Mouse (Mus musculus): Measurements from ENCODE around the gene Eif2ak2. TPM values are rescaled to one million over a fixed set of nuclear protein-coding genes. Genes with fewer than 3 reads are reported as not detected.

Gene Eif2ak2
- polyA plus RNA-seq, 1 experiment from 2014 or later: 8.3 TPM

DNA sequence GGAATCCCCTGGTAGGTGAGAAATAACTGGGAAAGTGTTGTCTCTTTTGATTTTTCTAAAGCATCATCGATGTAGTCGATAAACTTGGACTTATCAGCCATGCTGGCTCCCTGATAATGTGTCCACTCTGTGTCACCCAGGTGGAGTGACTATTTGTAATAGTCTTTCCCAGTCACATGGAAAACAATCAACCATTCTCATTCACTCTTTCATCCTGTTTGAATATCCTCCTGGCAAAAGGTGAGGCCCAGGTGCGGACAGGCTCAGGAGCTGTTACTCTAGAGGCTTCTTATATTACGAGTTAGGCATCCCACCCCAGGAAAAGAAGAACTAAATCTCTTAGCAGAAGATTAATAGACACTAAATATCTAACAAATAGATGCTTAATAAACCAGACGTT, 24.5 kb upstream of the Eif2ak2 start, which contains the start of gene Sult6b1:
Gene Sult6b1 (minus strand): TSS at position 101 of the 400 bp plus-strand sequence.
- no peak within 1 kb of the TSS for H3K9ac ChIP-seq (ENCODE audit: low read depth, low read length)
- H3K36me3 ChIP-seq (ENCODE audit: control insufficient read depth, insufficient read depth, low read length): no peaks in the 10 kb centered on the region
- no peak within 1 kb of the TSS for H3K4me2 ChIP-seq
- H3K27me3 ChIP-seq (replicated peaks; ENCODE audit: control insufficient read depth, insufficient read depth, low read length): no peaks in the 10 kb centered on the region
- H3K4me3 ChIP-seq (ENCODE audit: low read depth, low read length): no peak within 1 kb of the TSS
- DNase-seq (ENCODE audit: low spot score): no peak
- no peak within 1 kb of the TSS for H3K27ac ChIP-seq (ENCODE audit: low read depth, low read length)
- H3K4me1 ChIP-seq (replicated peaks; ENCODE audit: control insufficient read depth, insufficient read depth, low read length): no peaks in the 10 kb centered on the region
- WGBS: 81% methylated on average over 5 of the region's 5 CpGs
- no peak for ATAC-seq (replicated peaks; ENCODE audit: low FRiP score)
- no peaks in the 10 kb centered on the region for H3K9me3 ChIP-seq (ENCODE audit: control insufficient read depth, low read length)

GRCm38 (mm10) chr17:78903158-78903557, 20.8 kb upstream of the Eif2ak2 start:
- Histone ChIP-seq H3K36me3 (ENCODE audit: control insufficient read depth, insufficient read depth, low read length) (no peaks in the 10 kb centered on the region), H3K27me3 (replicated peaks; ENCODE audit: control insufficient read depth, insufficient read depth, low read length) (no peaks in the 10 kb centered on the region), H3K4me2 (no peak overlapping the region), H3K9me3 (ENCODE audit: control insufficient read depth, low read length) (no peaks in the 10 kb centered on the region), H3K27ac (ENCODE audit: low read depth, low read length) (no peak overlapping the region), H3K4me3 (ENCODE audit: low read depth, low read length) (no peak overlapping the region), H3K9ac (ENCODE audit: low read depth, low read length) (no peak overlapping the region), H3K4me1 (replicated peaks; ENCODE audit: control insufficient read depth, insufficient read depth, low read length) (no peaks in the 10 kb centered on the region)
- WGBS: 62% methylated on average over 2 of the region's 2 CpGs
- DNase-seq (ENCODE audit: low spot score) (no peak), ATAC-seq (replicated peaks; ENCODE audit: low FRiP score) (no peak)

- no peaks in the 10 kb centered on the region for H3K36me3 ChIP-seq (ENCODE audit: control insufficient read depth, insufficient read depth, low read length)
- WGBS: 33% methylated on average over 8 of the region's 8 CpGs
- H3K27ac ChIP-seq (ENCODE audit: low read depth, low read length): no peak overlapping the region
- no peaks in the 10 kb centered on the region for H3K27me3 ChIP-seq (replicated peaks; ENCODE audit: control insufficient read depth, insufficient read depth, low read length)
- no peak overlapping the region for H3K4me3 ChIP-seq (ENCODE audit: low read depth, low read length)
- H3K4me1 ChIP-seq (replicated peaks; ENCODE audit: control insufficient read depth, insufficient read depth, low read length): no peaks in the 10 kb centered on the region
- H3K4me2 ChIP-seq: no peak overlapping the region
- no peaks in the 10 kb centered on the region for H3K9me3 ChIP-seq (ENCODE audit: control insufficient read depth, low read length)
- H3K9ac ChIP-seq (ENCODE audit: low read depth, low read length): no peak overlapping the region
- ATAC-seq (replicated peaks; ENCODE audit: low FRiP score) (no peak), DNase-seq (ENCODE audit: low spot score) (no peak)
Observed at GRCm38 (mm10) chr17:78895394-78895793, 13.0 kb upstream of the Eif2ak2 start.

DNA sequence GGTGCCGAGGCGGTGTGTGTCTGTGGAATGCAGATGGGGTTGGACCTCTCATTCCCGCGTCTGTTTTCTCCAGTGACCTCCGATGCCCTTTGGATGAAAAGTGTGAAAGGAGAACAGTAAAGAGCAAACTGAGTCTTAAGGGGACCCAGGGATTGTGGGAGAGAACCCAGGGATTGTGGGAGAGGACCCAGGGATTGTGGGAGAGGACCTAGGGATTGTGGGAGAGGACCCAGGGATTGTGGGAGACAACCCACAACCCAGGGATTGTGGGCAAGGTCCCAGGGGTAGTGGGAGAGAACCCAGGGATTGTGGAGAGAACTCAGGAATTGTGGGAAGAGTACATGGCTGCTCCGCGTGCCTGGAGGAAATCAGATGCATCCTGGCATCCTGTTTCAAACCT, 12.6 kb upstream of the Eif2ak2 start:
- H3K9me3 ChIP-seq (ENCODE audit: control insufficient read depth, low read length): no peaks in the 10 kb centered on the region
- H3K4me3 ChIP-seq (ENCODE audit: low read depth, low read length): no peak overlapping the region
- no peak overlapping the region for H3K9ac ChIP-seq (ENCODE audit: low read depth, low read length)
- ATAC-seq (replicated peaks; ENCODE audit: low FRiP score) (no peak), DNase-seq (ENCODE audit: low spot score) (no peak)
- no peaks in the 10 kb centered on the region for H3K27me3 ChIP-seq (replicated peaks; ENCODE audit: control insufficient read depth, insufficient read depth, low read length)
- no peaks in the 10 kb centered on the region for H3K4me1 ChIP-seq (replicated peaks; ENCODE audit: control insufficient read depth, insufficient read depth, low read length)
- H3K36me3 ChIP-seq (ENCODE audit: control insufficient read depth, insufficient read depth, low read length): no peaks in the 10 kb centered on the region
- H3K4me2 ChIP-seq: no peak overlapping the region
- H3K27ac ChIP-seq (ENCODE audit: low read depth, low read length): no peak overlapping the region
- WGBS: 74% methylated on average over 7 of the region's 7 CpGs

DNA sequence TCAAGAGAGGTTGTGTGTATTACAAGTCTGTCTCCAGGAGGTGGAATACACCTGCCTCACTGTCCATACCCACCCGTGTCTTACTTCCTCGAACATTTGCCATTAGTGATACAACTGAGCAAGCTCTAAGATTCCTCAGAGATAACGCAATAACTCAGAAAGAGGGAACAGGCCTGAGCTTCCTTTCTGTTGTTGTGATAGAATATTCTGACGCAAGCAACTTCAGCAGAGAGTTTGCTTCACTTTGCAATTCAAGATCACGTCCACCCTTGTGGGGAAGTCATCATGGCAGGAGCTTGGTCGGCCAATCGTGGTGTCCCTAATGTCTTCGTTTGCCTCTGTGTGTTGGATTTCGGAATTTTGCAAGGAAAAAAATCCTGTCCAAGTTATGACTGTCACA, 8.6 kb upstream of the Eif2ak2 start:
- Histone ChIP-seq H3K9ac (ENCODE audit: low read depth, low read length) (no peak overlapping the region), H3K27me3 (replicated peaks; ENCODE audit: control insufficient read depth, insufficient read depth, low read length) (no peaks in the 10 kb centered on the region), H3K36me3 (ENCODE audit: control insufficient read depth, insufficient read depth, low read length) (no peaks in the 10 kb centered on the region), H3K4me2 (no peak overlapping the region), H3K4me1 (replicated peaks; ENCODE audit: control insufficient read depth, insufficient read depth, low read length) (no peaks in the 10 kb centered on the region), H3K9me3 (ENCODE audit: control insufficient read depth, low read length) (no peaks in the 10 kb centered on the region), H3K27ac (ENCODE audit: low read depth, low read length) (no peak overlapping the region), H3K4me3 (ENCODE audit: low read depth, low read length) (no peak overlapping the region)
- DNase-seq (ENCODE audit: low spot score) (no peak), ATAC-seq (replicated peaks; ENCODE audit: low FRiP score) (no peak)
- 74% methylated on average over 9 of the region's 9 CpGs for WGBS

- Histone ChIP-seq H3K27ac (ENCODE audit: low read depth, low read length) (no peak overlapping the region), H3K36me3 (ENCODE audit: control insufficient read depth, insufficient read depth, low read length) (no peaks in the 10 kb centered on the region), H3K9ac (ENCODE audit: low read depth, low read length) (no peak overlapping the region), H3K9me3 (ENCODE audit: control insufficient read depth, low read length) (no peaks in the 10 kb centered on the region), H3K4me1 (replicated peaks; ENCODE audit: control insufficient read depth, insufficient read depth, low read length) (no peaks in the 10 kb centered on the region), H3K4me3 (ENCODE audit: low read depth, low read length) (no peak overlapping the region), H3K27me3 (replicated peaks; ENCODE audit: control insufficient read depth, insufficient read depth, low read length) (no peaks in the 10 kb centered on the region), H3K4me2 (no peak overlapping the region)
- WGBS: 43% methylated on average over 3 of the region's 3 CpGs
- ATAC-seq (replicated peaks; ENCODE audit: low FRiP score) (no peak), DNase-seq (ENCODE audit: low spot score) (no peak)
Observed at GRCm38 (mm10) chr17:78889184-78889583, 6.8 kb upstream of the Eif2ak2 start.

GRCm38 (mm10) chr17:78888554-78888953, 6.2 kb upstream of the Eif2ak2 start:
- no peak overlapping the region for H3K4me2 ChIP-seq
- H3K9me3 ChIP-seq (ENCODE audit: control insufficient read depth, low read length): no peaks in the 10 kb centered on the region
- WGBS: 71% methylated on average over 4 of the region's 4 CpGs
- DNase-seq (ENCODE audit: low spot score) (no peak), ATAC-seq (replicated peaks; ENCODE audit: low FRiP score) (no peak)
- no peaks in the 10 kb centered on the region for H3K4me1 ChIP-seq (replicated peaks; ENCODE audit: control insufficient read depth, insufficient read depth, low read length)
- H3K36me3 ChIP-seq (ENCODE audit: control insufficient read depth, insufficient read depth, low read length): no peaks in the 10 kb centered on the region
- H3K27me3 ChIP-seq (replicated peaks; ENCODE audit: control insufficient read depth, insufficient read depth, low read length): no peaks in the 10 kb centered on the region
- no peak overlapping the region for H3K4me3 ChIP-seq (ENCODE audit: low read depth, low read length)
- no peak overlapping the region for H3K27ac ChIP-seq (ENCODE audit: low read depth, low read length)
- H3K9ac ChIP-seq (ENCODE audit: low read depth, low read length): no peak overlapping the region

DNA sequence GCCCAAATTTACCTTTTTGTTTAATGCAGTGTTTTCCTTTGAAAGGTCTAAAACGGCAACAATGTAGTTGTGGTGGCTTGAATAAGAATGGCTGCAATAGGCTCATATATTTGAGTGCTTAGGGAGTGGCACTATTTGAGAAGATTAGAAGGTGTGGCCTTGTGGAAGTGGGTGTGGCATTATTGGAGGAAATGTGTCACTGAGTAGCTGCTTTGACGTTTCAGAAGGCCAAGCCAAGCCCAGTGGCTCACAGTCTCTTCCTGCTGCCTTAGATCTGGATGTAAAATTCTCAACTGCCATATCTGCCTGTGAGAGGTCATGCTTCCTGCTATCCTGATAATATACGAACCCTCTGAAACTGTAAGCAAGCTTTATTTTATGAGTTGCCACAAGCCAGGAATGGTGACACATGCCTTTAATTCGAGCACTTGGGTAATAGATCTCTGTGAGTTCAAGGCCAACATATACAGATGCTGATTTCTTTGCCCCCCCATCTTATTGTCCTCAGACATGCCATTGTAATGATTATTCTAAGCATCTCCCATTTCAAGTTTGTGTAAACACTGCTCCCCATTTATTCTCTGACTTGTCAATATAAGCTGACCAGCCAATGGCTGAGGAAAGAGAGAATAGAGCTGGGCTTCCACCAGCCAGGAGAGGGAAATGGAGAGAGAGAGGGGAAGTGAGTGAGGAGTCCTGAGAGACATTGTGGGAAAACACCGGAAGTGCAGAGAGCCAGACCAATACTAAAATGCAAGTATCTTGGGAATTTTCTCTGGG, 3.1 kb upstream of the Eif2ak2 start:
- Histone ChIP-seq H3K9ac (ENCODE audit: low read depth, low read length) (no peak overlapping the region), H3K27me3 (replicated peaks; ENCODE audit: control insufficient read depth, insufficient read depth, low read length) (no peaks in the 10 kb centered on the region), H3K4me1 (replicated peaks; ENCODE audit: control insufficient read depth, insufficient read depth, low read length) (peaks cover 4% of the 10 kb centered on the region; the same call in 1 of the 2 replicates), H3K27ac (ENCODE audit: low read depth, low read length) (no peak overlapping the region), H3K9me3 (ENCODE audit: control insufficient read depth, low read length) (no peaks in the 10 kb centered on the region), H3K4me2 (no peak overlapping the region), H3K36me3 (ENCODE audit: control insufficient read depth, insufficient read depth, low read length) (no peaks in the 10 kb centered on the region), H3K4me3 (ENCODE audit: low read depth, low read length) (no peak overlapping the region)
- DNase-seq (ENCODE audit: low spot score): no peak
- no peak for ATAC-seq (replicated peaks; ENCODE audit: low FRiP score)
- WGBS: 75% methylated on average over 5 of the region's 5 CpGs

DNA sequence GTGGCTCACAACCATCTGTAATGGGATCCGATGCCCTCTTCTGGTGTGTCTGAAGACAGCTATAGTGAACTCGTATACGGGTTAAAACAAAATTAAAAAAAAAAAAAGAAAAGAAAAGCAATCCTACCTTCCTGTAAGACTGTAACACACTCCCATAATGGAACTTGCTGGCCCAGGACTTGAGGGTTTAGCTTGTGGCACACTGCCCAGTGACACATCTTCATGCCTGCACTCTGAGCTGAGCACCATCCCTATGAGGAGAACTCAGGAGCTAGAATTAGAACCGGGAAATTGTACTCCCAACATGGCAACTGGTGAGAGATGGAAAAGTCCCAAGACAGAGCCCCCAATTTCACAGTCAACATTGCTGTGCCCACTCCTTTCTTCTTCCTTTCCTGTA, 918 bp upstream of the Eif2ak2 start:
- no peak overlapping the region for H3K9ac ChIP-seq (ENCODE audit: low read depth, low read length)
- WGBS: 87% methylated on average over 4 of the region's 4 CpGs
- no peak for ATAC-seq (replicated peaks; ENCODE audit: low FRiP score)

More for the DNA sequence above, 918 bp upstream of the Eif2ak2 start:
- Histone ChIP-seq H3K9me3 (ENCODE audit: control insufficient read depth, low read length) (no peaks in the 10 kb centered on the region), H3K4me1 (replicated peaks; ENCODE audit: control insufficient read depth, insufficient read depth, low read length) (peaks cover 4% of the 10 kb centered on the region; the same call in 1 of the 2 replicates), H3K27ac (ENCODE audit: low read depth, low read length) (no peak overlapping the region), H3K36me3 (ENCODE audit: control insufficient read depth, insufficient read depth, low read length) (no peaks in the 10 kb centered on the region), H3K4me2 (no peak overlapping the region), H3K27me3 (replicated peaks; ENCODE audit: control insufficient read depth, insufficient read depth, low read length) (no peaks in the 10 kb centered on the region), H3K4me3 (ENCODE audit: low read depth, low read length) (no peak overlapping the region)
- DNase-seq (ENCODE audit: low spot score): no peak

All from liver, embryonic 11.5 days (tissue).